Mouse (Mus musculus) monocyte, adult 5-6 weeks (primary cell): ENCODE data around the gene Abcd3. TPM values are rescaled to one million over a fixed set of nuclear protein-coding genes. Genes with fewer than 3 reads are reported as not detected.
"Not testable (repeated sequence)": the region's sequence is repeated elsewhere in the genome, so short reads cannot be mapped to it uniquely, and the experiment has no call there.

Experiments
- ATAC-seq: fragments of 153-309, 156-312 bp; replicated peaks from 2 replicates; pipeline ENCODE4 v1.8.0; 2017; ENCODE audit warnings: mild to moderate bottlenecking; ENCODE audit not compliant: low TSS enrichment, insufficient number of reproducible peaks, severe bottlenecking, poor library complexity, low FRiP score
- total RNA-seq: library from RNA; stranded (forward); fragments of 200-1000, 200-491, 200-594 nt; gene quantifications from 3 replicates; pipeline ENCODE4 v1.2.3, GENCODE M21; 2017

Gene Abcd3
- total RNA-seq, 1 experiment from 2014 or later = 16.1 TPM

DNA sequence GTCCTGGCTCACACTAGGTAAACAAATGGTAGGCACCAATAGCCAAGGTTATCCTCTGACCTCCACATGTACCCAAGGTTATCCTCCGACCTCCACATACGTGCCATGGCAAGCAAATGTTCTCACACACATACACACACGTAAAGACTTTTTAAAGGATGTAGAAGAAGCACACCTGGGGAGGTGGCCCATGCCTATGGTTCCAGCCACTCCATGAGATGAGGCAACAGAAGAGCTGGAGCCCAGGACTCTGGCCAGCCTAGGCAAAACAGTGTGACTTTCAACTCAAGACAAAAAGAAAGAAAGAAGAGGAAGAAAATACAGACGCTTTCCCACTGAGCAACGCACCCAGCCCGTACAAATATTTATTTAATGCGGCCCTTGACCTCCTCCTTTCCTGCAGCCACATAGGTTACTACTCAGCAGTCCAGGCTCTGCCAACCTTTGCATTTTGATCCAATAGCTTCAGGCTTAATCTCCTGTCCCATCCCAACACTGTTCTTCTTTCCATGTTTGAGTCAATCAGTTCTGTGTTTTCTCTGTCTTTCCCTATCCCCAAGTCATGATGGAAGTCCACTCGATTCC lies 6.5 kb upstream of the Abcd3 start:
- no peak for ATAC-seq

- no peak for ATAC-seq
Measured at GRCm38 (mm10) chr3:121819693-121820200, 4.6 kb upstream of the Abcd3 start.

DNA sequence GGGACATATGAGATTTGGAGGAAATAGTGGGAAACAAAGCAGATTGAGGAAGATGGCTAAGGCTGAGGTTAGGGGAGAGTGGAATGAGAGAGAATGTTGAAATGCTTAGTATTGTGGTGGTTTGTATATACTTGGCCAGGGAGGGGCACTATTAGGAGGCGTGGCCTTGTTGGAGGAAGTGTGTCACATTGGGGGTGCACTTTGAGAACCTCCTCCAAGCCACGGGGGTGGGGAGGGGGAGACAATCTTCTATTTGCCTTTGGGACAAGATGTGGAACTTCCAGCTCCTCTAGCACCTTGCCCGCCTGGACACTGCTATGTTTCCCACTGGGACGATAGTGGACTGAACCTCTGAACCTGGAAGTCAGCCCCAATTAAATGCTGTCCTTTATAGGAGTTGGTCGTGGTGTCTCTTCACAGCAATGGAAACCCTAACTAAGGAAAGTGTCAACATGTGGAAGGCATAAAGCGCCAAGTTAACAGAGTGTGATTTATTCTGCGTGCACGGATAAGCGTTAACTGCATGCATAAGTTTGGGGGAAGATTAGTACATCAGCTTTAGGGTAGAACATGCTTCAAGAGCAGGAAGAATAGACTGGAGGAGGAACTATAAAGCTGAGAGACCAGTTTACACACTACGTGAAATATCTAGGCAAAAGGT lies 3.8 kb upstream of the Abcd3 start:
- ATAC-seq = no peak

GRCm38 (mm10) chr3:121815549-121816235 lies 590 bp upstream of the Abcd3 start:
- no peak for ATAC-seq

DNA sequence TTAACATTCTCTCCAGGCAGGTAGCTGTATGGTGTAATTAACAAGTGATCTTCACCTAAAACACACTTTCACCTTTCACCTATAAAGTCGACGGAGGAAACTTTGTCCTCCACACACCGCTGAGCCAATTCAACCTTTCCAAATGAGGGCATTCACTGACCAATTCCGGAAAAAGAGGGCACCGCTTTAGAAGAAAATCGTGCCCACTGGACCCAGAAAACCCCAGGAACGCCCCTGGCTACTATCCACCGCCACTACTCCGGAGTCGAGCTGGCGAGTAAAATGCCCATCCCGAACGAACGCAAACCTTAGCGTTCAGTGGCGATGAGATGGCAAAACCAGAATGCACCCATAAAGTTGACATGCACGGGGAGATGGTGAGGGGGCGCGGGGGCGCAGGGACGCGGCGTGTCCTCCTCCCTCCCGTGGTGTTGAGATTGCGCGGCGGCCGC lies 663 bp downstream of the Abcd3 start:
- ATAC-seq = peak; percentile 28; the same call in 1 of the 2 replicates

- ATAC-seq = no peak
Measured at GRCm38 (mm10) chr3:121813834-121814233, 1.3 kb downstream of the Abcd3 start.

- ATAC-seq = no peak
Measured at GRCm38 (mm10) chr3:121808246-121808645, 6.9 kb downstream of the Abcd3 start.

- no peak for ATAC-seq
Measured at GRCm38 (mm10) chr3:121794214-121794613, 20.9 kb downstream of the Abcd3 start.

GRCm38 (mm10) chr3:121792246-121792645 lies 22.9 kb downstream of the Abcd3 start:
- ATAC-seq = no peak

- ATAC-seq = no peak
Measured at GRCm38 (mm10) chr3:121790442-121790841, 24.7 kb downstream of the Abcd3 start.

GRCm38 (mm10) chr3:121789790-121790189 lies 25.3 kb downstream of the Abcd3 start:
- no peak for ATAC-seq

- ATAC-seq = no peak
Measured at GRCm38 (mm10) chr3:121783020-121783419, 32.1 kb downstream of the Abcd3 start.

DNA sequence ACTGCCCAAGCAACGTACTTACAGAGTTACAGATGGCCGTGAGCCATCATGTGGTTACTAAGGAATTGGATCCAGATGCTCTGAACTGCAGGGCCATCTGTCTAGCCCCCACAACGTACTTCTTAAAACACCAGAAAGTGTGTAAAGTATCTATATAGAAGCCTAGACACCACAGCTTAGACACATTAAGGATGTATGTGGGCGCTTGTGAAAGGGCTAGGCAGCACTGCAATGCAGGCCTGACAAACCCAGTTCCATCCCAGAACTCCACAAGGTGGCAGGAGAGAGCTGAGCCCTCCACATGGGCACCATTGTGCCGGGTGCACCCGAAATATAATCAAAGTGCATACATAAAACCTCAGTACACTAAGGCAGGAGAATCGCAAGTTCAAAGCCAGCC lies 37.2 kb downstream of the Abcd3 start:
- ATAC-seq = 0 out of 2 replicates have a peak, but pooled peaks have one; percentile 40

DNA sequence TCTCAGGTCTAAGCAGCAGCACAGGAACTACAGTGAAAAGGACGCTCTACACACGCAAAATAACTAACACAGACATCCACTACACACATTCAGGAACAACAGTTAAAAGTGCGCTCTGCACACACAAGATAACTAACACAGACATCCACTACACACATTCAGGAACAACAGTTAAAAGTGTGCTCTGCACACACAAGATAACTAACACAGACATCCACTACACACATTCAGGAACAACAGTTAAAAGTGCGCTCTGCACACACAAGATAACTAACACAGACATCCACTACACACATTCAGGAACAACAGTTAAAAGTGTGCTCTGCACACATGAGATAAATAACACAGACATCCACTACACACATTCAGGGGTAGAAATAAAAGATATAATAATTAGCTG lies 41.8 kb downstream of the Abcd3 start:
- not testable (repeated sequence) for ATAC-seq

- no peak for ATAC-seq
Measured at GRCm38 (mm10) chr3:121768770-121769169, 46.3 kb downstream of the Abcd3 start.

- no peak for ATAC-seq
Measured at GRCm38 (mm10) chr3:121766818-121767217, 48.3 kb downstream of the Abcd3 start.

DNA sequence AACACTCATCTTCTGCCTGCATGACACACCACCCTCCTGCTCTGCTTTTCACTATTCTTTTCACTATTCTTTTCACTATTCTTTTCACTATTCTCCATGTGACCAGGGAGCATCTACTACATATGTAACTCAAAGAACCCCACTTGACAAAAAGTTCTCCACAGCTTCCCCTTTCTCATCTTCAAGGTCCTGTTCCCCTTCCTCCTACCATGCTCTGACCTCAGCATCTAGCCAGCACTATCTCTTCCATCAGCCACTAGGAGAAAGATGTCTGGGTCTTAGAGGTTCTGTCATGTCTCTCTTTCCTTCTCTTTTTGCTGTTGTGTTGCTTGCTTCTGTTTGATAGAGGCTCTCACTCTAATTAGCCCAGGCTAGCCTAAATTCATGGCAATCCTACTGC lies 49.1 kb downstream of the Abcd3 start:
- no peak for ATAC-seq

GRCm38 (mm10) chr3:121762056-121762852 lies 52.8 kb downstream of the Abcd3 start:
- ATAC-seq = 0 out of 2 replicates have a peak, but pooled peaks have one; percentile 63

- ATAC-seq = no peak
Measured at GRCm38 (mm10) chr3:121758373-121758772, 56.7 kb downstream of the Abcd3 start.
